Mouse (Mus musculus): ENCODE results near the gene Fam98b. TPM values are rescaled to one million over a fixed set of nuclear protein-coding genes. Genes with fewer than 3 reads are reported as not detected.

Gene Fam98b
- polyA plus RNA-seq, 1 experiment: 11.7 TPM

DNA sequence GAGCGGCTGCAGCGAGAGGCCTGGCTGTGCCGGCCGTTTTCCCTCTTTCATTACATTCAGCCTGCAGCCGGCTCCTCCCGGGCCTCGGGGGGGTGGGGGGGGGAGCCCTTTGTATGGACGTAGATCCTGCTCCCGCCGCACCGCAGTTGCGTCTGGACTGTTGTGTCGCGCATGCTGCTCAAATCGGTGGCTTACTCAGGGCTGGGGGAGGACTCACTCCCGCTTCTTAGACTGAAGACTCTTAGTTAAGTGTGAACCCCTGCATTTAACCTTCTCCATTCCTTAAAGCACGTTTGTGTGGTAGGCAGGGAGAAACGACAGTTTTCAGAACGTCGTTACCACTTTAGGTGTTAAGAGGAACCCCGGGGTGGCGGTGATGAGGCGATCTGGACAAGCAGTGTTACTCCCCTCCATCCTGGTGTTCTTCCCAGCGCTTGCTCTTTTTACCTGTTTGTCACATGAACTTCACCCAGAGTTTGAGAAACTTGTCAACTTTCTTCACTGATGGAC lies 517 bp downstream of the Fam98b start:
- Histone ChIP-seq H3K27ac (ENCODE audit: control insufficient read depth, insufficient read depth, low read depth, low read length) (peak overlapping the region; percentile 98), H3K27me3 (ENCODE audit: control insufficient read depth, insufficient read depth, low read length) (no peaks in the 10 kb centered on the region), H3K4me3 (ENCODE audit: control insufficient read depth, low read depth, low read length) (peak overlapping the region; percentile 100), H3K36me3 (ENCODE audit: control insufficient read depth, insufficient read depth, low read length) (no peaks in the 10 kb centered on the region), H3K4me1 (ENCODE audit: control insufficient read depth, insufficient read depth, low read length) (peaks cover 5% of the 10 kb centered on the region; the same call in 1 of the 2 replicates)
- TF ChIP-seq POLR2A (IDR thresholded peaks at IDR 0.05; ENCODE audit: control insufficient read depth, low read depth, low read length) (no peak), CTCF (IDR thresholded peaks at IDR 0.05; ENCODE audit: control insufficient read depth, insufficient read depth, insufficient replicate concordance, low read depth, low read length) (no peak)

DNA sequence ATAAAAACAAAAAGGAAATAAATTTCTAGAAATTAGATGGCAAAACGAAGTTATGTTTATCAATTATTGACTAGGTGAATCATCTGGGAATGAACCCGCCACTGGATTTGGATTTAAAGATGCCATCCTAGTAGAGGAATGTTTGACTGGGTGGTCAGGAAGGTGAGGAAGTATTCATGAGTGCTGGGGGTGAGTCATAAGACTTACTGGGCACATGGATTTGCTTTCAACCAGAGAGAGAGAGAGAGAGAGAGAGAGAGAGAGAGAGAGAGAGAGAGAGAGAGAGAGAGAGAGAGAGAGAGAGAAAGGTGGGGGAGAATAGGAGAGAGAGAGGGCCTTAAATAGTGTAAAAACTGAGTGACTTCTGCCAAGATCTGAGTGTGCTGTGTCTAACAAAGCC lies 5.9 kb downstream of the Fam98b start:
- H3K36me3 ChIP-seq (ENCODE audit: control insufficient read depth, insufficient read depth, low read length): no peaks in the 10 kb centered on the region
- TF ChIP-seq POLR2A (IDR thresholded peaks at IDR 0.05; ENCODE audit: control insufficient read depth, low read depth, low read length): no peak
- no peak for TF ChIP-seq CTCF (IDR thresholded peaks at IDR 0.05; ENCODE audit: control insufficient read depth, insufficient read depth, insufficient replicate concordance, low read depth, low read length)
- H3K27me3 ChIP-seq (ENCODE audit: control insufficient read depth, insufficient read depth, low read length): no peaks in the 10 kb centered on the region
- H3K4me1 ChIP-seq (ENCODE audit: control insufficient read depth, insufficient read depth, low read length): peaks cover 1% of the 10 kb centered on the region; the same call in 1 of the 2 replicates
- H3K4me3 ChIP-seq (ENCODE audit: control insufficient read depth, low read depth, low read length): no peak overlapping the region
- no peak overlapping the region for H3K27ac ChIP-seq (ENCODE audit: control insufficient read depth, insufficient read depth, low read depth, low read length)

DNA sequence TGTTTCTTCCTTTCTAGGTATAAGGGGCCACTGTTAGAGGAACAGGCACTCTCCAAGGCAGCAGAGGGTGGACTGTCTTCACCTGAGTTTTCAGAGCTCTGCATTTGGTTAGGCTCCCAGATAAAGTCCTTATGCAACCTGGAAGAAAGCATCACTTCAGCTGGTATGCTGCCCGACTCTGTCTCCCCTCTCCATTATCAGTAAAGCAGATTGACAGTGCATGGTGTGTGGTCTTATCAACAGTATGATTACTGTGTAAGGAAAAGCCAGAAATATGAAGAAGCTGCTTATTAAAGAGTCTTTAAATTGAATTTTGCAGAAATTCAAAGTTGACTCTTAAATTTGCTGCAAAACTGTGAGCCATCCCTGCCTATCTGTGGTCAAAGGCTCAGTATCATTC lies 8.1 kb downstream of the Fam98b start:
- no peak for TF ChIP-seq CTCF (IDR thresholded peaks at IDR 0.05; ENCODE audit: control insufficient read depth, insufficient read depth, insufficient replicate concordance, low read depth, low read length)
- TF ChIP-seq POLR2A (IDR thresholded peaks at IDR 0.05; ENCODE audit: control insufficient read depth, low read depth, low read length): no peak
- H3K4me1 ChIP-seq (ENCODE audit: control insufficient read depth, insufficient read depth, low read length): no peaks in the 10 kb centered on the region
- H3K27ac ChIP-seq (ENCODE audit: control insufficient read depth, insufficient read depth, low read depth, low read length): no peak overlapping the region
- H3K36me3 ChIP-seq (ENCODE audit: control insufficient read depth, insufficient read depth, low read length): no peaks in the 10 kb centered on the region; the same call in 1 of the 2 replicates
- H3K27me3 ChIP-seq (ENCODE audit: control insufficient read depth, insufficient read depth, low read length): no peaks in the 10 kb centered on the region
- H3K4me3 ChIP-seq (ENCODE audit: control insufficient read depth, low read depth, low read length): no peak overlapping the region

DNA sequence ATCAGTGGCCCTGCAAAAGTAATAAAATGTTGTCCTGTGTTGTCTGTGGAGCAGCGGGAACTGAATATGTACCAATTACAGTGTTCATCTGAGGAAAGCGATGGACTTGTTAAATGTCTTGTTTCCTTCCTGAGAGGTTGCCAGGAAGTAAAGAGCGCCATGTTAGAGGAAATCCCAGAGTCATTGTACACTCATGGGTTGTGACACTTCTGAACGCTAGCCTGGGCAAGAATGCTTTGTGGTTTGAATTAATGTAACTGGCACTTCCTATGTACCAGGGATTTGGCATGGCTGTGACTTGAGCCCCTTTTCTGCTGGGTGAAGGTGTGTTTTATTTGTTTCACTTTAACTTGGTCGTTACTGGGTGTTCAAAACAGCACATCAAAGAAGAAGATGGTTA lies 12.6 kb downstream of the Fam98b start:
- TF ChIP-seq POLR2A (IDR thresholded peaks at IDR 0.05; ENCODE audit: control insufficient read depth, low read depth, low read length): no peak
- no peak for TF ChIP-seq CTCF (IDR thresholded peaks at IDR 0.05; ENCODE audit: control insufficient read depth, insufficient read depth, insufficient replicate concordance, low read depth, low read length)
- Histone ChIP-seq H3K4me3 (ENCODE audit: control insufficient read depth, low read depth, low read length) (no peak overlapping the region), H3K36me3 (ENCODE audit: control insufficient read depth, insufficient read depth, low read length) (no peaks in the 10 kb centered on the region; the same call in 1 of the 2 replicates)

DNA sequence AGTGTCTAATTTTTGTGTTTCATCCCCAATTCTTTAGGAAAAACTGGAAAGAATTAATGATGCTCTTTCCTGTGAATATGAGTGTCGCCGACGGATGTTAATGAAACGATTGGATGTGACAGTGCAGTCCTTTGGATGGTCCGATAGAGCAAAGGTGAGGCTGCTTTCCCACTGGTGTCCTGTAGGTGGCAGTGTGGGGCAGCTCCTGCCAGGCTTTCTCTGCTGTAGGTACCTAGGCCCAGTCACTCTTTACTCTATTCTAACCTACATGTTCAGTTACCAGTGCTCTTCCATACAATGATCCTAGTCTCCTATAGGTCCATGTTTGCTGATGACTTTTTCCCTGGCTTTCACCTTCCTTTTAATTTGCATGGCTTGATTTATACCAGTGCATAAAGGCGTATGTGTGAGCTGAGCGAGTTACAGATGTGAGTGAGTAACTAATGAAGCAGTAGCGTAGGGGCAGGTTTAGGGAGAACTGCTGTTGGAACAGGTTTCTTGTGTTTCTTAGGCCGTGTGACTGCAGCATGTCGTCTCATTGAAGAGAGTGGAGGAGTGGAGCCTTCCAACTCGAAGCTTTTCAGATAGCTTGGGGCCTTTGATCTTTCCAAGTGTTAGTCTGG lies 14.4 kb downstream of the Fam98b start:
- no peak overlapping the region for H3K27ac ChIP-seq (ENCODE audit: control insufficient read depth, insufficient read depth, low read depth, low read length)
- TF ChIP-seq CTCF (IDR thresholded peaks at IDR 0.05; ENCODE audit: control insufficient read depth, insufficient read depth, insufficient replicate concordance, low read depth, low read length) (peak; percentile 80; the same call in 1 of the 2 replicates), POLR2A (IDR thresholded peaks at IDR 0.05; ENCODE audit: control insufficient read depth, low read depth, low read length) (no peak)
- H3K4me3 ChIP-seq (ENCODE audit: control insufficient read depth, low read depth, low read length): no peak overlapping the region
- H3K4me1 ChIP-seq (ENCODE audit: control insufficient read depth, insufficient read depth, low read length): no peaks in the 10 kb centered on the region
- no peaks in the 10 kb centered on the region; the same call in 1 of the 2 replicates for H3K36me3 ChIP-seq (ENCODE audit: control insufficient read depth, insufficient read depth, low read length)
- H3K27me3 ChIP-seq (ENCODE audit: control insufficient read depth, insufficient read depth, low read length): no peaks in the 10 kb centered on the region

More for the DNA sequence above, 12.6 kb downstream of the Fam98b start:
- no peaks in the 10 kb centered on the region for H3K27me3 ChIP-seq (ENCODE audit: control insufficient read depth, insufficient read depth, low read length)
- no peak overlapping the region for H3K27ac ChIP-seq (ENCODE audit: control insufficient read depth, insufficient read depth, low read depth, low read length)
- H3K4me1 ChIP-seq (ENCODE audit: control insufficient read depth, insufficient read depth, low read length): no peaks in the 10 kb centered on the region

DNA sequence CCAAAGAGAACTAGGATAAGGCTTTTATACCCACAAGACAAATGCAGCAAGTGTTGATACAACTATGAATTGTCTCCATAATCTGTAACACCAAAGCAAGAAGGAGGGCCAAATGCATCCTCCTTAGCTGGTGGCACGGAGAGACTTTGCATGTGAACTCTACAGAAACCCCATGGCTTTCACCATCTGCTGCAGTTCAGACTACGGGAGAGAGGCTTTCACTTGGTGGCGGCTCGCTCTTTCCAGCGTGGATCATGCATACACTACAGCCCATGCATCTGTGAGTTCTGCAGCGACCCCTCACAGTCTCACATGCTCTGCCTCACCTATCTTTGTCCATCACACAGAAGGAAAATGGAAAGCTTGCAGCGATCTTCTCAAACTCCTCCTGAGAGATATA lies 38.8 kb downstream of the Fam98b start:
- no peaks in the 10 kb centered on the region for H3K27me3 ChIP-seq (ENCODE audit: control insufficient read depth, insufficient read depth, low read length)
- H3K4me1 ChIP-seq (ENCODE audit: control insufficient read depth, insufficient read depth, low read length): no peaks in the 10 kb centered on the region
- TF ChIP-seq CTCF (IDR thresholded peaks at IDR 0.05; ENCODE audit: control insufficient read depth, insufficient read depth, insufficient replicate concordance, low read depth, low read length): no peak
- no peak for TF ChIP-seq POLR2A (IDR thresholded peaks at IDR 0.05; ENCODE audit: control insufficient read depth, low read depth, low read length)
- H3K27ac ChIP-seq (ENCODE audit: control insufficient read depth, insufficient read depth, low read depth, low read length): no peak overlapping the region
- H3K4me3 ChIP-seq (ENCODE audit: control insufficient read depth, low read depth, low read length): no peak overlapping the region
- no peaks in the 10 kb centered on the region for H3K36me3 ChIP-seq (ENCODE audit: control insufficient read depth, insufficient read depth, low read length)

DNA sequence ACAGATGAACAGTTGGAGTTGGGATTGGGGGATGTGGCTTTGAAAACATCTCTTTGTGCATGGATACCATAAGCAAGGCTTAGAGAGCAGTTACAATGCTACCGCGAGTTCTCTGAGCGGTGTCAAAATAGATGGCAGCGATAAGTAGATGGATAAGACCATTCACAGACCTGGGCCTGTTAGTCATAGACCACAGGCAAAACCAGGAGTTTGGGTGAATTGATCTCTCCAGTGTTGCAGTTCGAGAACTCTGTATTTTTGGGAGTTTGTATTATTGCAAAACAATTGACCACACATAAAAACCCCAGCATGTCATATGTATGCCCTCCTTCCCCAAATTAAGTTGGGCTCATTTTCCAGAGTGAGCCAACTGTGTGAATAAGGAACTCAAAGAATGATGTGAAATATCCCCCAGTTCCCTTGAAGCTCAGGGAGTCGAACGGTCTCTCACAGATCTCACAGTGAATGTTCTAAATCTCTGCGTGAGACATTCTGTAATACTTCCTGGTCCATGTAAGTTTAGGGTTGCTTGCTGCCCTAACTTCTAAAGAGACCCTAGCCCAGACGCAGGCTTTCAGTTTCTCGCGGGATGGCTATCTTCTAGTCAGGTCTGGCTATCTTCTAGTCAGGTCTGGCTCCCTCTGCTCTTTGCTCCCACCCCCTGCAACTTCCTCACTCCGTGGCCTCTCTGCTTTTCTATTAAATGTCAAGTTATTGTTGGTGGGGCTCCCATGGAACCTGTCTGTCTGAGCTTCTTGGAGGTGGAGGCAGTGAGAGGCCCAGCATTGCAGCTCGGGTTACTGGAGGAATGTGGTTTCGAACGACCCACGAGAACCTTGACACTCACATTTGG lies 50.3 kb downstream of the Fam98b start:
- Histone ChIP-seq H3K4me1 (ENCODE audit: control insufficient read depth, insufficient read depth, low read length) (peaks cover 5% of the 10 kb centered on the region), H3K36me3 (ENCODE audit: control insufficient read depth, insufficient read depth, low read length) (no peaks in the 10 kb centered on the region), H3K27me3 (ENCODE audit: control insufficient read depth, insufficient read depth, low read length) (no peaks in the 10 kb centered on the region), H3K4me3 (ENCODE audit: control insufficient read depth, low read depth, low read length) (peak overlapping the region; percentile 78), H3K27ac (ENCODE audit: control insufficient read depth, insufficient read depth, low read depth, low read length) (no peak overlapping the region)
- no peak for TF ChIP-seq CTCF (IDR thresholded peaks at IDR 0.05; ENCODE audit: control insufficient read depth, insufficient read depth, insufficient replicate concordance, low read depth, low read length)
